8 mouse cellular contexts compared by ENCODE assay signal in genomic region chr13:18124368-18124767, GRCm38 (mm10).
A peak's percentile ranks its signal among the peaks of the same experiment; 100 is the strongest.
DNase-seq lines count a peak whose midpoint lies in the region; ATAC-seq and TF ChIP-seq lines count a peak whose summit lies in the region.

No protein-coding gene starts in this region.

- H3K4me3 ChIP-seq in intestine, embryonic 15.5 days (replicated peaks): no peak overlapping the region
- H3K4me3 ChIP-seq in midbrain, postnatal 0 days (ENCODE audit: low read depth, low read length): no peak overlapping the region

- no peaks in the 10 kb centered on the region for H3K36me3 ChIP-seq in intestine, embryonic 15.5 days
- no peaks in the 10 kb centered on the region for H3K36me3 ChIP-seq in midbrain, postnatal 0 days (ENCODE audit: insufficient read depth, low read length)

- DNase-seq in adrenal gland, adult 2 months: peak; percentile 15
- DNase-seq in adrenal gland, adult 8-10 months: no peak
- DNase-seq in cerebellum, adult 9-10 months: peak; percentile 18
- peak; percentile 56 to 70 for DNase-seq in left cerebral cortex, postnatal 25 days (ENCODE audit: low spot score in 2 of 2)
- DNase-seq in midbrain, postnatal 0 days (ENCODE audit: low spot score): peak; percentile 88

- no peaks in the 10 kb centered on the region for H3K27me3 ChIP-seq in intestine, embryonic 15.5 days (replicated peaks)
- H3K27me3 ChIP-seq in midbrain, postnatal 0 days (ENCODE audit: insufficient read depth, low read length): no peaks in the 10 kb centered on the region

- peak overlapping the region; percentile 45 for H3K4me2 ChIP-seq in intestine, embryonic 15.5 days (replicated peaks)
- H3K4me2 ChIP-seq in midbrain, postnatal 0 days (ENCODE audit: low read depth, low read length, poor library complexity, severe bottlenecking): peak overlapping the region; percentile 33; the same call in 1 of the 2 replicates

- H3K9me3 ChIP-seq in intestine, embryonic 15.5 days: no peaks in the 10 kb centered on the region
- H3K9me3 ChIP-seq in midbrain, postnatal 0 days (ENCODE audit: low read length): no peaks in the 10 kb centered on the region

- no peak overlapping the region for H3K9ac ChIP-seq in intestine, embryonic 15.5 days
- no peak overlapping the region for H3K9ac ChIP-seq in midbrain, postnatal 0 days (replicated peaks; ENCODE audit: low read length, poor library complexity, severe bottlenecking)

- ATAC-seq in frontal cortex, adult (ENCODE audit: low TSS enrichment): peak; percentile 89
- ATAC-seq in intestine, embryonic 15.5 days: no peak
- 0 out of 2 replicates have a peak, but pooled peaks have one; percentile 69 for ATAC-seq in midbrain, postnatal 0 days (ENCODE audit: low FRiP score)
- no peak for ATAC-seq in megakaryocyte progenitor cell, adult 5-6 weeks (replicated peaks; ENCODE audit: poor library complexity)

- intact Hi-C loops in left cerebral cortex, postnatal 25 days (cut with DNase I): loop anchor here (5.0 kb wide), 2 partner anchors 573 to 683 kb away; no protein-coding TSS in a partner anchor

- H3K27ac ChIP-seq in intestine, embryonic 15.5 days: no peak overlapping the region
- no peak overlapping the region for H3K27ac ChIP-seq in midbrain, postnatal 0 days (ENCODE audit: low read depth, low read length)

- 24% methylated on average over 13 of the region's 13 CpGs for WGBS in intestine, embryonic 15.5 days
- 22% methylated on average over 13 of the region's 13 CpGs for whole genome bisulfite sequencing in midbrain, postnatal 0 days

- H3K4me1 ChIP-seq in intestine, embryonic 15.5 days (replicated peaks): no peaks in the 10 kb centered on the region
- H3K4me1 ChIP-seq in midbrain, postnatal 0 days (ENCODE audit: insufficient read depth, low read length): no peaks in the 10 kb centered on the region

- TF ChIP-seq CTCF in midbrain, postnatal 0 days (IDR thresholded peaks at IDR 0.05): peak; percentile 78

Comparison
In these comparisons a context has a peak if more than half of its experiments do, and no peak if none do; other contexts are left out.
1. ATAC-seq: peak in frontal cortex, adult (single experiment) and midbrain, postnatal 0 days (single experiment); none in intestine, embryonic 15.5 days (single experiment) and megakaryocyte progenitor cell, adult 5-6 weeks (single experiment).